In genomic region chr8:120416522-120417394, GRCm38 (mm10) we compare ENCODE assay signal across 8 mouse cellular contexts.
DNase-seq lines count a peak whose midpoint lies in the region; ATAC-seq and TF ChIP-seq lines count a peak whose summit lies in the region.

No protein-coding gene starts in this region.

- peak overlapping the region; percentile 34 for H3ac ChIP-seq in C2C12 (ENCODE audit: control insufficient read depth, insufficient read length, low read depth)

- peak; percentile 80 for ATAC-seq in heart, embryonic 16.5 days (replicated peaks; ENCODE audit: extremely low read depth, insufficient read depth, low FRiP score)
- peak; percentile 86 for ATAC-seq in lung, embryonic 14.5 days (ENCODE audit: insufficient read depth)

- WGBS in bone marrow, adult 2 months, result 12% methylated on average over 33 of the region's 33 CpGs
- 5% methylated on average over 33 of the region's 33 CpGs for WGBS in forebrain, embryonic 10.5 days
- 9% methylated on average over 33 of the region's 33 CpGs for WGBS in heart, embryonic 16.5 days
- WGBS in lung, embryonic 14.5 days, result 3% methylated on average over 33 of the region's 33 CpGs
- whole genome bisulfite sequencing in olfactory bulb, adult 2 months, result 35% methylated on average over 33 of the region's 33 CpGs

- H3K27ac ChIP-seq in bone marrow, adult 2 months (ENCODE audit: control insufficient read depth, insufficient read depth, low read depth, low read length, poor library complexity), result peak overlapping the region; percentile 29; the same call in 1 of the 2 replicates
- peak overlapping the region; percentile 92 for H3K27ac ChIP-seq in forebrain, embryonic 10.5 days
- peak overlapping the region; percentile 78 for H3K27ac ChIP-seq in heart, embryonic 16.5 days (ENCODE audit: low read length)
- peak overlapping the region; percentile 98 for H3K27ac ChIP-seq in lung, embryonic 14.5 days (ENCODE audit: low read depth)
- peak overlapping the region; percentile 41 for H3K27ac ChIP-seq in olfactory bulb, adult 2 months (ENCODE audit: insufficient read depth, low read depth, low read length)

- H3K4me3 ChIP-seq in C2C12 (ENCODE audit: insufficient read depth, poor library complexity, severe bottlenecking), result no peak overlapping the region
- H3K4me3 ChIP-seq in bone marrow, adult 2 months (replicated peaks; ENCODE audit: control insufficient read depth, low read depth, low read length), result no peak overlapping the region
- H3K4me3 ChIP-seq in forebrain, embryonic 10.5 days, result peak overlapping the region; percentile 37
- H3K4me3 ChIP-seq in heart, embryonic 16.5 days (ENCODE audit: low read length), result peak overlapping the region; percentile 13
- H3K4me3 ChIP-seq in lung, embryonic 14.5 days (ENCODE audit: low read depth, low read length), result peak overlapping the region; percentile 6; the same call in 1 of the 2 replicates
- no peak overlapping the region for H3K4me3 ChIP-seq in olfactory bulb, adult 2 months (ENCODE audit: insufficient read depth, low read depth, low read length)

- H3K36me3 ChIP-seq in C2C12 (ENCODE audit: control insufficient read depth, insufficient read depth), result no peaks in the 10 kb centered on the region
- H3K36me3 ChIP-seq in forebrain, embryonic 10.5 days (replicated peaks), result no peaks in the 10 kb centered on the region
- no peaks in the 10 kb centered on the region for H3K36me3 ChIP-seq in heart, embryonic 16.5 days (ENCODE audit: control insufficient read depth, insufficient read depth)
- no peaks in the 10 kb centered on the region for H3K36me3 ChIP-seq in lung, embryonic 14.5 days (ENCODE audit: insufficient read depth)

- peak overlapping the region; percentile 67 for H3K9ac ChIP-seq in heart, embryonic 16.5 days (ENCODE audit: low read length)
- H3K9ac ChIP-seq in lung, embryonic 14.5 days, result peak overlapping the region; percentile 38; the same call in 1 of the 2 replicates

- peaks cover 2% of the 10 kb centered on the region; the same call in 1 of the 2 replicates for H3K4me1 ChIP-seq in bone marrow, adult 2 months (ENCODE audit: control insufficient read depth, insufficient read depth, low read length)
- H3K4me1 ChIP-seq in forebrain, embryonic 10.5 days, result peaks cover 100% of the 10 kb centered on the region
- H3K4me1 ChIP-seq in heart, embryonic 16.5 days (ENCODE audit: control insufficient read depth, insufficient read depth, low read length), result peaks cover 35% of the 10 kb centered on the region
- peaks cover 61% of the 10 kb centered on the region for H3K4me1 ChIP-seq in lung, embryonic 14.5 days (ENCODE audit: insufficient read depth)
- H3K4me1 ChIP-seq in olfactory bulb, adult 2 months (ENCODE audit: control insufficient read depth, insufficient read depth, low read length), result peaks cover 83% of the 10 kb centered on the region

- H3K4me2 ChIP-seq in heart, embryonic 16.5 days (ENCODE audit: low read depth, low read length), result peak overlapping the region; percentile 51
- peak overlapping the region; percentile 53 for H3K4me2 ChIP-seq in lung, embryonic 14.5 days

- no peaks in the 10 kb centered on the region for H3K79me3 ChIP-seq in C2C12 (ENCODE audit: low read depth)

- TF ChIP-seq CTCF in C2C12 (IDR thresholded peaks at IDR 0.05; ENCODE audit: control insufficient read depth, insufficient read depth, insufficient read length), result no peak
- TF ChIP-seq CTCF in bone marrow, adult 2 months (IDR thresholded peaks at IDR 0.05; ENCODE audit: control insufficient read depth, insufficient read depth, low read length), result peak; percentile 59; the same call in 1 of the 2 replicates
- peak; percentile 70 for TF ChIP-seq CTCF in lung, embryonic 14.5 days (IDR thresholded peaks at IDR 0.05; ENCODE audit: low read depth)
- TF ChIP-seq CTCF in olfactory bulb, adult 2 months (IDR thresholded peaks at IDR 0.05; ENCODE audit: insufficient read depth, low read depth, low read length), result no peak

- 0 out of 2 replicates have a peak, but pooled peaks have one; percentile 25 for TF ChIP-seq POLR2A in bone marrow, adult 2 months (IDR thresholded peaks at IDR 0.05; ENCODE audit: borderline replicate concordance, control insufficient read depth, low read depth, low read length)
- no peak for TF ChIP-seq POLR2A in olfactory bulb, adult 2 months (IDR thresholded peaks at IDR 0.05; ENCODE audit: insufficient read depth, low read depth, low read length)

- no peaks in the 10 kb centered on the region for H3K9me3 ChIP-seq in forebrain, embryonic 10.5 days
- no peaks in the 10 kb centered on the region for H3K9me3 ChIP-seq in heart, embryonic 16.5 days (replicated peaks; ENCODE audit: control insufficient read depth, low read length)
- no peaks in the 10 kb centered on the region for H3K9me3 ChIP-seq in lung, embryonic 14.5 days (ENCODE audit: low read depth, low read length)

- H3K79me2 ChIP-seq in C2C12 (ENCODE audit: control insufficient read depth, insufficient read depth), result peaks cover 5% of the 10 kb centered on the region

- H3K27me3 ChIP-seq in C2C12 (ENCODE audit: control insufficient read depth, insufficient read depth, insufficient read length), result no peaks in the 10 kb centered on the region
- H3K27me3 ChIP-seq in forebrain, embryonic 10.5 days (ENCODE audit: poor library complexity, severe bottlenecking), result peaks cover 88% of the 10 kb centered on the region
- no peaks in the 10 kb centered on the region for H3K27me3 ChIP-seq in heart, embryonic 16.5 days (ENCODE audit: control insufficient read depth, insufficient read depth, low read length)
- no peaks in the 10 kb centered on the region for H3K27me3 ChIP-seq in lung, embryonic 14.5 days (ENCODE audit: insufficient read depth, low read length)

- peak; percentile 81 for DNase-seq in forebrain, embryonic 10.5 days (ENCODE audit: extremely low spot score, low spot score)
- DNase-seq in kidney, postnatal 25 days, result peak; percentile 91 to 95
- peak; percentile 92 for DNase-seq in lung, embryonic 14.5 days
- peak; percentile 83 to 84 for DNase-seq in urinary bladder, adult 18-20 months (ENCODE audit: low spot score in 2 of 2)

TF ChIP-seq in C2C12, 6 proteins besides CTCF, POLR2A, EP300 and RAD21:
- TF ChIP-seq MYOD1 (IDR thresholded peaks at IDR 0.05; ENCODE audit: control insufficient read depth, insufficient read length, low read depth) (peak; percentile 69), FOSL1 (IDR thresholded peaks at IDR 0.05; ENCODE audit: insufficient read depth, low read length, poor library complexity, severe bottlenecking) (no peak)

Comparison
In these comparisons a context has a peak if more than half of its experiments do, and no peak if none do; other contexts are left out.
1. H3K4me3 ChIP-seq: peak in forebrain, embryonic 10.5 days (single experiment), heart, embryonic 16.5 days (single experiment) and lung, embryonic 14.5 days (single experiment); none in C2C12 (single experiment), bone marrow, adult 2 months (single experiment) and olfactory bulb, adult 2 months (single experiment).
2. CTCF ChIP-seq: peak in bone marrow, adult 2 months (single experiment) and lung, embryonic 14.5 days (single experiment); none in C2C12 (single experiment) and olfactory bulb, adult 2 months (single experiment).
3. H3K27ac ChIP-seq: peak in every context shown above with its lines; median percentile 98 in lung, embryonic 14.5 days; 92 in forebrain, embryonic 10.5 days; 78 in heart, embryonic 16.5 days; 41 in olfactory bulb, adult 2 months; 29 in bone marrow, adult 2 months.
4. Peak in every context shown above with its lines, with median percentiles within 50 percentile points of each other: DNase-seq.